Mouse (Mus musculus) small intestine, adult 2 months (tissue): Measurements from ENCODE around the gene Reck.

Source experiments
- CTCF ChIP-seq: fragments of 200-500 bp; IDR thresholded peaks from 2 replicates; pipeline ENCODE4 v1.5.1; 2012; ENCODE audit warnings: low read depth, mild to moderate bottlenecking, control low read depth, inconsistent platforms, low read length, moderate library complexity, mixed read lengths; ENCODE audit not compliant: insufficient replicate concordance, insufficient read length; ENCODE audit errors: extremely low read depth
- POLR2A ChIP-seq: fragments of 200-500 bp; IDR thresholded peaks from 2 replicates; pipeline ENCODE4 v1.6.1; 2012; ENCODE audit warnings: low read depth, mild to moderate bottlenecking, control low read depth, inconsistent platforms, low read length, moderate library complexity

- TF ChIP-seq POLR2A (no peak), CTCF (no peak)
Measured at GRCm38 (mm10) chr4:43878121-43878776, 2.9 kb downstream of the Reck start.
